Mouse (Mus musculus) neural tube, embryonic 10.5 days (tissue): ENCODE results near the gene Ddx27.

Experiments
- DNase-seq: peaks from one replicate; pipeline ENCODE4 v3.0.0-alpha.2; 2017; ENCODE audit warnings: low spot score; ENCODE audit errors: extremely low spot score

Ddx27 gene

DNA sequence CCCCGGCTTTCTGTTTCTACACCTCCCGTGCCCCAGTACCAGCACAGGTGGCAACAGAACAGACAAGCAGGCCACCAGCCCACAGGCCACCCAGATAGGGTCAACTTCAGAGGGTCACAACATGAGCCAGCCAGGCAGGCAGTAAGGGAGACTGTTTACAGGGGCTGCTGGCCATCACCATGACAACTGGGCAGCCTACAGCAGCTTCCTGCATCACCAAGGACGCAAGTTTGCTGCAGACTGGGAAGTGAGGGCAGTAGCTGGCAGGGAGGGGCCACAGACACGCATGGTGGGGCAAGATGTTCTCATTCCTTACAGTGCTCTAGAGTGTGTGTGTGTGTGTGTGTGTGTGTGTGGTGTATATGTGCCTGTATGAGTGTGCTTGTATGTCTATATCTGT, 66.6 kb downstream of the Ddx27 start:
- peak; percentile 47 for DNase-seq
